Mouse (Mus musculus) retina, postnatal 1 day (tissue): ENCODE data around the gene Hist1h3f.

ENCODE experiments used
- DNase-seq: peaks from one replicate; pipeline ENCODE4 v3.0.0-alpha.2; 2012

Gene Hist1h3f

GRCm38 (mm10) chr13:23518885-23519284, 25.0 kb upstream of the Hist1h3f start:
- peak; percentile 88 for DNase-seq

GRCm38 (mm10) chr13:23519416-23519815, 24.4 kb upstream of the Hist1h3f start:
- peak; percentile 88 for DNase-seq

GRCm38 (mm10) chr13:23521703-23522102, 22.1 kb upstream of the Hist1h3f start:
- peak; percentile 78 for DNase-seq

GRCm38 (mm10) chr13:23523976-23524375, 19.9 kb upstream of the Hist1h3f start:
- no peak for DNase-seq

- peak; percentile 87 for DNase-seq
Observed at GRCm38 (mm10) chr13:23524654-23525053, 19.2 kb upstream of the Hist1h3f start.

GRCm38 (mm10) chr13:23525901-23526300, 18.0 kb upstream of the Hist1h3f start:
- DNase-seq: no peak

- DNase-seq: peak; percentile 96
Observed at GRCm38 (mm10) chr13:23526312-23526711, 17.5 kb upstream of the Hist1h3f start.

GRCm38 (mm10) chr13:23529005-23529404, 14.8 kb upstream of the Hist1h3f start:
- no peak for DNase-seq

- DNase-seq: no peak
Observed at GRCm38 (mm10) chr13:23529480-23530165, 14.2 kb upstream of the Hist1h3f start.

GRCm38 (mm10) chr13:23530181-23530900, 13.5 kb upstream of the Hist1h3f start:
- peak; percentile 77 for DNase-seq

GRCm38 (mm10) chr13:23530901-23531875, 12.7 kb upstream of the Hist1h3f start, which contains the start of gene Hist1h4h:
Hist1h4h (plus strand) TSS chr13:23531050.
- DNase-seq: peak; percentile 99

- no peak for DNase-seq
Observed at GRCm38 (mm10) chr13:23532262-23533075, 11.4 kb upstream of the Hist1h3f start.

GRCm38 (mm10) chr13:23533560-23534367, 10.1 kb upstream of the Hist1h3f start, which contains the start of gene Hist1h2af:
Hist1h2af (plus strand) TSS chr13:23533906.
- DNase-seq: peak; percentile 94

- no peak for DNase-seq
Observed at GRCm38 (mm10) chr13:23534368-23535131, 9.3 kb upstream of the Hist1h3f start.

GRCm38 (mm10) chr13:23535137-23536075, 8.4 kb upstream of the Hist1h3f start, which contains the start of gene Hist1h3g:
Hist1h3g (plus strand) TSS chr13:23535422.
- DNase-seq: peak; percentile 98

GRCm38 (mm10) chr13:23536076-23536822, 7.6 kb upstream of the Hist1h3f start:
- no peak for DNase-seq

- no peak for DNase-seq
Observed at GRCm38 (mm10) chr13:23537006-23537710, 6.7 kb upstream of the Hist1h3f start.

GRCm38 (mm10) chr13:23538249-23538648, 5.6 kb upstream of the Hist1h3f start:
- no peak for DNase-seq
